Mouse (Mus musculus) testis, postnatal 14 days (tissue): ENCODE results near the gene Gm20479.

ENCODE experiments used
- DNase-seq: peaks from one replicate; pipeline ENCODE4 v3.0.0; 2021; ENCODE audit warnings: low spot score

The Gm20479 gene

GRCm38 (mm10) chr7:27310306-27310705 lies 46.9 kb downstream of the Gm20479 start:
- DNase-seq, result peak; percentile 52

GRCm38 (mm10) chr7:27309832-27310231 lies 47.4 kb downstream of the Gm20479 start:
- DNase-seq, result no peak

- DNase-seq, result no peak
Observed at GRCm38 (mm10) chr7:27308821-27309549, 48.2 kb downstream of the Gm20479 start.

- no peak for DNase-seq
Observed at GRCm38 (mm10) chr7:27307551-27307950, 49.7 kb downstream of the Gm20479 start.

GRCm38 (mm10) chr7:27306161-27307160 lies 50.8 kb downstream of the Gm20479 start:
- peak; percentile 61 for DNase-seq

- DNase-seq, result no peak
Observed at GRCm38 (mm10) chr7:27305091-27305730, 52.0 kb downstream of the Gm20479 start.
